Mouse (Mus musculus) thymus, postnatal 36 days (tissue): ENCODE results near the gene Nup93.
A peak's percentile ranks its signal among the peaks of the same experiment; 100 is the strongest.
"Not testable (repeated sequence)": the region's sequence is repeated elsewhere in the genome, so short reads cannot be mapped to it uniquely, and the experiment has no call there.

Experiments used
- DNase-seq, 2 experiments: peaks; one replicate each; pipeline ENCODE4 v3.0.0; 2022; ENCODE audit warnings: mixed read lengths in 2 of 2

The Nup93 gene

DNA sequence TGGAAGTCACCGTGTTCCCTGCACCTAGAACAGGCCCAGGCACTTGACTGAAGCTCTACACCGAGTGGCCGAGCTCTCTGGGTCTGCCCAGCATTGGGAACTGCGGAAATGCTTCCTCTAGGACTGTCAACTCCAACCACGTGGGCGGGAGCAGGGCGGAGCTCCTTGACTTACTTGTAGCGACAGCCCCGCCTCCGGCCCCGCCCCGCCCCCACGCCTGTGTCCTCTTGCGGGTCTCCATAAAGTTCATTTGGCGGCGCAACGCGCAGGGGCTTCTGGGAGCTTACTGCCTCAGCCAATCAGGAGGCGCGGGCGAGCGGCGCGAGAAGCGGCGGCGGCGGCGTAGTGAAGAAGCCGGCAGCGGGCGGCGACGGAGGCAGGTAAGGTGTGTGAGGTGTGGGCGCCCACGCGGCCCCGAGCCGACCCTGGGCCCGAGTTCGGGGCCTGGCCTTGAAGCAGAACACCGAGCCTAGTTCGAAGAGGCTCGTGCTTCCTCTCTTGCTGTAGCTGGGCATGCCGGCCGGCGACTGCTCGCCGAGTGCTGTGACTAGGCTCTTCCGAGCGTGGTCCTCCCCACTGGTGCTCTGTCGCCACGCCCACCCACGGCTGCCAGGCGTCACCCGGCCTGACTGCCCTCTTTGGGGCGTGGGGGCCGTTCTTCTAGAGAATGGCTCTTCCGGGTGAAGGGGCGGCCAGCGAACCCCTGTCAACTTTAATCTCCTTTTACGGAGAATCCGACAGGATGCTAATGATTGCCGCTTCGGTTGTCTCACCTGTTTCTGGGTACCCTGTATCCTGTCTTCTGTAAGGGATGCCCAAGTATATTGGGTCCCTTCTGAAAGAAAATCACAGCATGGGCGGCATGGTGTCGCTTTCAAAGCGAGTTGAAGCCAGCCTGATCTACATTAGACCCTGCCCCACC is at the start of gene Nup93:
TSS of gene Nup93 (plus strand) at position 313 of the 922 bp plus-strand sequence.
- DNase-seq: peak; percentile 95

DNA sequence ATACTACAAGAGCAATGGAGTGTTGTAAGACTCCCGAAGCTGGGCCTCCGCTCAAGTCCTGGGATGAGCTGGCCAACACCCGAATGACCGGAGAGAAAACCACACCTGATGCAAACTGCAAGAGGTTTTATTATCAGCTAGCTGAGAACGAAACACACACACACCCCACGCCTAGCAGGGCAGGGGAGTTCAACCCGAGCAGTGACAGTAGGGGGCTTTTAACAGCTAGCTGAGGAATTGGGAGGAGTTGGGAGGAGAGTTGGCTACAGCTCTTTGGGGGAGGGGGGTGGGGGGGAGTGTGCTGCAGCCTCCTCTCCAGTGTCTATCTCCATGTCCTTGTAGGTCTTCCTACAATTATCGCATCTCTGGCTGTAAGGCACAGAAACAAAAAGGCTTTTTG is 48.6 kb upstream of the Nup93 start:
- DNase-seq: not testable (repeated sequence)

DNA sequence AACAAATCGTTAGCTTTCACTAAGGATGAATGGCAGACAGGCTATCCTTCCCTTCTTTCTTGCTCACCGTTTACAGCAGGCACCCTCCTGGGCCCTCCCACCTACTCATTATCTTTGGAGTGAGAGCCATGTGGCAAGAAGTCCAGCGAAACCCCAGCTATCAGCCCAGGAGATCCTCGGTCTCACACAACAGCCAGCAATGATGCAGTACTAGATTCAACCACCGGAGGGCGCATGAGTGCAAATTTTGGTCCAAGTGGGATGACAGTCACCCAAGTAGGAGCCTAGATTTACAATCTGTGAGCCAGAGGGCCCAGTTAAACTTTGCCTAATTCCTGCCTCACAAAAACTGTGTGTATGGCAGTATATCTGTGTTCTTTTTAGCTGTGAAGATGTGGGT is 47.1 kb upstream of the Nup93 start:
- DNase-seq: peak; percentile 71 to 79

DNA sequence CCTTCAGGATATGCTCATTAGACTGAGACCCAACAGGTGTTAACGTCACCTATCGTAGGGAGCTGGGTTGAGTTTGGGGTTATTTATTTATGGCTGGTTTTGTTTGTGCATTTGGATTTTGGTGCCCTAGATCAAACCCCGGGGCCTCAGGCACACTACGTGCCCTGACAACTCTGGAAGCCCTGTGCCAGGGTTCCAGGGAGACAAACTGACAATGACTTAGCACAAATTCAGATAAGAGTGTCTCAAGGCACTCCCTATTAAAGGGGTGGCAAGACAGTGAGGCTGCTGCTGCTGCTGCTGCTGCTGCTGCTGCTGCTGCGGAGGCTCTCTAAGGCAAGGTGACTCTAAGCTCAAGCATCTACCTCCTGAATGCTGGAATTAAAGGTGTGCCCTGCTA is 44.8 kb upstream of the Nup93 start:
- DNase-seq: no peak

DNA sequence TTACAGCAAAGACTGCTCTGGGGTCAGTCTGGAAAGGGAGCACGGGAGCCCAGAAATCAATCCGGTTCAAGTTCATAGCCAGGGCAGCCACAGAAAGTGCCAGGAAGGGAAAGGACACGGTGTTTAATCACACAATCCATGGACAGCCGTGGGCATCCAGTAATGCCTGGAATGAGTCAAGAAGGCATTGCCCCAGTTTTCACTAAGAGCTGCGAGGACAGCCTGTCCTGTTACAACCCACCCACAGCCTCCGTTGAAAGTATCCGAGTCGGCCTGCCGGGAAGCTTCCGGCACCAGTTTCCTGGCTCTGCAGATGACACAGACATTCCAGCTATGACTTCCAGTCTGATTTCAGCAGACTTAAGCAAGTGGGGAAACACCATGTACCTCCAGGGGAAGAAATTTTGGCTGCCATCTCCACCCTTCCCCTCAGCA is 43.0 kb upstream of the Nup93 start:
- DNase-seq: no peak

GRCm38 (mm10) chr8:94172075-94172808 is 42.1 kb upstream of the Nup93 start, which contains the start of gene Mt2:
Gene Mt2 (plus strand): TSS chr8:94172664.
- DNase-seq: peak in 1 of 2 experiments; percentile 18

DNA sequence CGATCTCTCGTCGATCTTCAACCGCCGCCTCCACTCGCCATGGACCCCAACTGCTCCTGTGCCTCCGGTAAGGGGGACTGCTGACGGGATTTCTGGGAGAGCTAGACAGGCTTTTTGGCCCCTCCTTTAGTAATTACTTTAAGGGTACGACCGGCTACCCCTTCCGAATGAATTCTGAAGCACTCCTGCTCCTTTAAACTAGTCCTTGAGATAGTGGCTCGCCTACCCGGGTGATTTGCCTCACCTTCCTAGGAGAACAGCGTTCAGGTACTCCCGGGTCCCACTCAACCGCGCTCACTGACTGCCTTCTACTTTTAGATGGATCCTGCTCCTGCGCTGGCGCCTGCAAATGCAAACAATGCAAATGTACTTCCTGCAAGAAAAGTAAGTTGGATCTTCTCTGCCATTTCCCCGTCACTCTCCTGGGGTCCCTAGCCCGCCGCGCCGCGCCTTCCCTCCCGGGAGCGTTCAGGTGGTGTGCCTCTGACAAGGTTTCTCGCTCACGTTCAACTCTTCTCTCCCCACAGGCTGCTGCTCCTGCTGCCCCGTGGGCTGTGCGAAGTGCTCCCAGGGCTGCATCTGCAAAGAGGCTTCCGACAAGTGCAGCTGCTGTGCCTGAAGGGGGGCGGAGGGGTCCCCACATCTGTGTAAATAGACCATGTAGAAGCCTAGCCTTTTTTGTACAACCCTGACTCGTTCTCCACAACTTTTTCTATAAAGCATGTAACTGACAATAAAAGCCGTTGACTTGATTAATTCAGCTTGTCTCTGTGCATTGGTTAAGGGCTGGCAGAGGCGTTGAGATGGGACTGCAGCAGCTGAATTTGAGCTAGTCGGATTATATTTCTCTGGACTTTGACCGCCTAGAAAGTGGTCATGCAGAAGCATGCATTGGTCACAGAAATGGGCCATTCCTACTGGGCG is 41.3 kb upstream of the Nup93 start:
- DNase-seq: peak; percentile 28 to 40

DNA sequence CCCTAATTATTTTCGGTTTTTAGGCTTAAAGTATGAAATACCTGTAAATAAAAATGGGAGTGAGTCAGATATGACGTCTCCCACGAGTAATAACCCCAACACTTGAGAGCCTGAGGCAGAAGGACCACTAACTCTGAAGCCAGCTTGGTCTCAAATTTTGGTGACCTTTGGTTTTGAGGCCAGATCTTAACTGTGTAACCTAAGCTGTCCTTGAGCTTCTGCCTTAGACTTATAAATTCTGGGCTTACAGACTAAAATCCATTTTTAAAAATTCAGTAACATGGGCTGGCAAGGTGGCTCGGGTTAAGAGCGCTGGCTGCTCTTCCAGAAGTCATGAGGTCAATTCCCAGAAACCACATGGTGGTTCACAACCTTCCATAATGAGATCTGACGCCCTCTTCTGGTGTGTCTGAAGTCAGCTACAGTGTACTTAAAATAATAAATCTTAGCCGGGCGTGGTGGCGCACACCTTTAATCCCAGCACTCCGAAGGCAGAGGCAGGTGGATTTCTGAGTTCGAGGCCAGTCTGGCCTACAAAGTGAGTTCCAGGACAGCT is 40.4 kb upstream of the Nup93 start:
- DNase-seq: no peak

DNA sequence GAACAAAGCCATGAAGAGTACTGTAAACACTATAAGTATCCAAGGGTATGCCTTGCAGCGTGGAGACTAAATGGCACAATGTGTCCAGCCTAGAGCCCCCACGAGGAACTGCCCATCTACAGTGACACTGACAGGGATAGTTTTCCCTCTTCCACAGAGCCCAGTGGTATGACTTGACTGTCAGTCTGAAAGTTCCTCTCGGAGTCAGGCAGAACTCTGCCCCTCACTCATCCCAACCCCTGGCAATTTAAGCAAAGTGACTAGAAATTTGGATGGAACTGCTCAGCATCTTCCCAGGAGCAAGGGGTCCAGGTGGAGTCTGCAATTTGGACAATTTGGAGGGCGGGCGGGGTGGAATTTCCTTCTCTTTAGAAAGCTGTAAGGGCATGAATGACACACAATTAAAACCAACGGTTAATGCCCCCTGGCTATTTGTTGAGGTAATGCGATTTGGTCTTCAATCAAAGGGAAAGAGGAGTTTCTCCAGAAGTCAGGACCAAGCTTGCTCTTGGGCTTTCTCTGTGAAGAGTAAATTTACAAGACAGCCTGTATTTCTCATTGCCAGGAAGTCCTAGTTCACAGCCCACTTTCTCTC is 39.6 kb upstream of the Nup93 start:
- DNase-seq: no peak

GRCm38 (mm10) chr8:94177716-94178390 is 36.5 kb upstream of the Nup93 start:
- no peak for DNase-seq

- peak in 1 of 2 experiments; percentile 24 for DNase-seq
These were observed 35.3 kb upstream of the Nup93 start, which contains the start of gene Mt1 for GRCm38 (mm10) chr8:94178857-94179712. Gene Mt1 (plus strand): TSS chr8:94179082.

DNA sequence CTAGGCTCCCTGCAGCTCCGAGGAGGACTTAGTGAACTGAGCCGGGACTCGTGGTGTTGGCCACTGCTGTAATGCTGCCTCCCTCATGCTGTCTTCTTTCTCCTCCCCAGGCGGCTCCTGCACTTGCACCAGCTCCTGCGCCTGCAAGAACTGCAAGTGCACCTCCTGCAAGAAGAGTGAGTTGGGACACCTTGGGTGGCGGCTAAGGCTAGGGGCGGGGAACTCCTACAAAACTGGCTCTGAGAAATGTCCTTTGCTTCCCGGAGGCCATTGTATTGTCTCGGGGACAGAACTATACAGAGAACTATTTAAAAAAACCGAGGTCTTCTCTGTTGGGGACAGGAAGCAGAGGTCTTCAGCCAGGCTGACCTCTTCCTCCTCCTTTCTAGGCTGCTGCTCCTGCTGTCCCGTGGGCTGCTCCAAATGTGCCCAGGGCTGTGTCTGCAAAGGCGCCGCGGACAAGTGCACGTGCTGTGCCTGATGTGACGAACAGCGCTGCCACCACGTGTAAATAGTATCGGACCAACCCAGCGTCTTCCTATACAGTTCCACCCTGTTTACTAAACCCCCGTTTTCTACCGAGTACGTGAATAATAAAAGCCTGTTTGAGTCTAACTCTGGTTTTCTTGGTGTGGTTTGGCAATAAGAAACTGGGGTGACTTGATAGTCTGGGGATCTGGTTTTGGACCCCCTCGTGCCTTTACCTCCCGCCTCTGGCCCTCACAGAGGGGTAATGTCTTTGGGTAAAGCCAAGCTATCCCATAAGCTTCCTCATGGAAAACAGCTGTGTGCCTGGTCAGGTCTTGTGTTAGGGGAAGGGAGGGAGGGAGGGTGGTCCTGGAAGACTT is 34.4 kb upstream of the Nup93 start:
- DNase-seq: no peak

- DNase-seq: no peak
These were observed 33.8 kb upstream of the Nup93 start for GRCm38 (mm10) chr8:94180561-94180908.

GRCm38 (mm10) chr8:94182055-94182929 is 32.1 kb upstream of the Nup93 start:
- DNase-seq: no peak

- peak; percentile 63 to 64 for DNase-seq
These were observed 31.2 kb upstream of the Nup93 start for GRCm38 (mm10) chr8:94183117-94183516.

- DNase-seq: no peak
These were observed 30.0 kb upstream of the Nup93 start for GRCm38 (mm10) chr8:94184357-94184843.

- no peak for DNase-seq
These were observed 28.6 kb upstream of the Nup93 start for GRCm38 (mm10) chr8:94185791-94186190.

- peak; percentile 73 to 80 for DNase-seq
These were observed 27.8 kb upstream of the Nup93 start for GRCm38 (mm10) chr8:94186542-94186941.
